Mouse (Mus musculus) spleen, embryonic (tissue): ENCODE data around the gene Cdk5r2.

Experiments
- CTCF ChIA-PET: fragments of 350-600 bp; sonication (Branson Sonifier 250); formaldehyde crosslinking; loops from one replicate; lab custom pipeline; 2022; lab: Charles Lee

Cdk5r2 gene

DNA sequence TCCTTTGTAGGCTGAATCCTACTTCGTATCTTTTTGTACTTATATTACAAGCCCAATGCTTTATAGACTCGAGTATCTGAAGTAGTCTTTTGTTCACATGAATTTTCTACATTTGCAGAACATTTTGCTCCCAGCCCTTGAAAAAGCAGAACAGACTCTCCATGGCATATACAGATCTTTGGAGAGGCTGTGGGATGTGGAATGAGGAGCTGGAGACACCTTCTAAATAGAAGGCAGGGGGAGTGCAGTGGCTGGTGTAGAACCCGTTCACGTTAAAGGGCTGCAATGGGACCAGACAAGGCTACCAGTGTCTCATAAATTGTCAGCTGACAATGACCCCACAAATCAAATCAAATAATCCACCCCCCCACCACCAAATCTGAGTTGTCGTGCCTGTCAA lies 5.8 kb upstream of the Cdk5r2 start:
- CTCF ChIA-PET: interaction anchor here (0.8 kb wide), 1 partner anchor 19 kb away, joined by 3 read pairs; no protein-coding TSS in a partner anchor

DNA sequence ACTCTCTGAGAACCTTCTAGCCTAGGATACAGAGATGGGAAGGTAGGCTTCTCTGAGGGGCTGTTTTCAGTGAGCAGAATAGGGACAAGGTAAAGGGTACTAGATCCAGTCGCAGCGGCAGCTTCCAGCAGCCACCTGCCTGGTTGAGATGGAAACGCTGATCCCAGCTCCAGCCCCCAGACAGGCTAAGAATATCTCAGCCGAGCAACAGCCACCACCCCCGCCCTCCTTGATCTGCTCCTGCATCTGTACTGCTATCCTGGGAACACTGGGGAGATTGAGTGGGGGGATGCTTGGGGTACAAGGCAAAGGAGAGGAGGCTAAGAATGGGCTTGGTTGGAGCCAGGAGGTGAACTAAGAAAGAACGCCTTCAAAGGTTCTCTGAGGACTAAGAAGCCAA lies 4.5 kb upstream of the Cdk5r2 start:
- CTCF ChIA-PET: no interaction called here

DNA sequence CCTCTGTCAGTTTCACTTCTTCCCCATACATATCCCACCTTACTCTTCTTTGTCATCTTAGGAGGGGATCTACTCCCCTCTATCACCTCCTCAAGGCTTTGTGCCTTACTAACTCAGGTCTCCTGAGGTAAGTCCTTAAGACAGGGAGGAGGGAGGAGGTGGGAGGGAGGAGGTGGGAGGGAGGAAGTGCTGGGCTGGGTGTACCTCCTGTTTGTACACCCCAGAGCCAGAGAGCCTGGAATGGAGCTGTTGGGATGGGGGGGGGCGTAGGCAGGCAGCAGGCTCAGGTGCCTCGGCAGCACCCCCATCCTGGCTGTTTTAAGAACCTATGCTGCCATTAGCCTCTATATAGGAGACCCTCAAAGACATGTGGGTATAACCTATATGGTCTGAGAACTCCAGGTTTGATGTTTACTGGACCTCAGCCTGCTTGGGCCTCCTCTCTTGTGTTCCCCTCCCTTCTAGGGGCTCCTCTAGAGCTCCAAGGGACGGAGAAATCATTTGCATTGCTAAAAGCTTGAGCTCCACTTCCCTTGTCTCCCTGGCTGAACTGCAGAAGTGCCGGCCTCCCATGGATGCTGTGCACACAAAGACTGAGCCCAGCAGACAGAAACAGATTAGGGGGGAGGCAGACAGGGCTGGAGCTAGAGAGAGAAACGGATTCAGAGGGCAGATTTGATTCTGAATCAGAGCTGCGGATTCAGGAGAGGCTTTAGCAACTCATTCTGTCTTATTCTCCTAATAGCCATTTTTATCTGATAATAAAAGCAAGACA lies 3.5 kb upstream of the Cdk5r2 start:
- CTCF ChIA-PET: interaction anchor here (0.6 kb wide), 1 partner anchor 85 kb away, joined by 8 read pairs; no protein-coding TSS in a partner anchor

DNA sequence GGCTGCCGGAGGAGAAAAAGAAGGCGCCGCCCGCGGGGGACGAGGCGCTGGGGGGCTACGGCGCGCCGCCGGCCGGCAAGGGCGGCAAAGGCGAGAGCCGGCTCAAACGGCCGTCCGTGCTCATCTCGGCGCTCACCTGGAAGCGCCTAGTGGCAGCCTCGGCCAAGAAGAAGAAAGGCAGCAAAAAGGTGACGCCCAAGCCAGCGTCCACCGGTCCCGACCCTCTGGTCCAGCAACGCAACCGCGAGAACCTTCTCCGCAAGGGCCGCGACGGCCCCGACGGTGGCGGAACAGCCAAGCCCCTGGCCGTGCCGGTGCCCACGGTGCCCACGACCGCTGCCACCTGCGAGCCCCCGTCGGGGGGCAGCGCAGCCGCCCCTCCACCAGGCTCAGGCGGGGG lies 422 bp downstream of the Cdk5r2 start:
- CTCF ChIA-PET: no interaction called here

DNA sequence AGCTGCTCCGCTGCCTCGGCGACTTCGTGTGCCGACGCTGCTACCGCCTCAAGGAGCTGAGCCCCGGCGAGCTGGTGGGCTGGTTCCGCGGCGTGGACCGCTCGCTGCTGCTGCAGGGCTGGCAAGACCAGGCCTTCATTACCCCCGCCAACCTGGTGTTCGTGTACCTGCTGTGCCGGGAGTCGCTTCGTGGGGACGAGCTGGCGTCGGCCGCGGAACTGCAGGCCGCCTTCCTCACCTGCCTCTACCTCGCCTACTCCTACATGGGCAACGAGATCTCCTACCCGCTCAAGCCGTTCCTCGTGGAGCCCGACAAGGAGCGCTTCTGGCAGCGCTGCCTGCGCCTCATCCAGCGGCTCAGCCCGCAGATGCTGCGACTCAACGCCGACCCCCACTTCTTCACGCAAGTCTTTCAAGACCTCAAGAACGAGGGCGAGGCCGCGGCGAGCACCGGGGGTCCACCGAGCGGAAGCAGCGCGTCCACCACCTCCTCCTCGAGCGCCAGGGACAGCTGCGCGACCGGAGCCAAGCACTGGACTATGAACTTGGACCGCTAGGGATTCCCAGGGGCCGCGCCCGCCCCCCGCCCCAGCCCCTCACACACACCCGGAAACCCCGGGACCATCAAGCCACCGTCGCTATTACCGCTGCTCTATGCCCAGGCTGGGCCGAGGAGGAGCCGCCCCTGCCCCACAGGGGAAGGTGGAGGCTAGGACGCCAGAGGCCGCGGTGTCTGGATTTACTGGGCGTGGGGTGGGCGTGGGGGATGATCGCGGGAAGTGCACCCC lies 1.1 kb downstream of the Cdk5r2 start:
- CTCF ChIA-PET: no interaction called here

DNA sequence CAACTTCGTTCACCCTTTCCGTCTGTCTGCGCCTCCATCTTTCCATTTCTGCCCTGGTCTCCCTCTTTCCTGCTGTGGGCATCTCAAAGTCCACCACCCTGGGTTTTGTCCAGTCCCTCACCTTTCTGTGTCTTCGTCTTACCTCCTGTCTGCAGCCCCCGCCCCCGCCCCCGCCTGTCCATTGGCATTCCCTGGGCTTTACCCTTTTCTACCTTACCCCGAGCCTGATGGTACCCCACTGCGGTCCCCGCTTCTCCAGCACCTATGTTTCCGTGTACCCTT lies 1.6 kb downstream of the Cdk5r2 start:
- CTCF ChIA-PET: no interaction called here

DNA sequence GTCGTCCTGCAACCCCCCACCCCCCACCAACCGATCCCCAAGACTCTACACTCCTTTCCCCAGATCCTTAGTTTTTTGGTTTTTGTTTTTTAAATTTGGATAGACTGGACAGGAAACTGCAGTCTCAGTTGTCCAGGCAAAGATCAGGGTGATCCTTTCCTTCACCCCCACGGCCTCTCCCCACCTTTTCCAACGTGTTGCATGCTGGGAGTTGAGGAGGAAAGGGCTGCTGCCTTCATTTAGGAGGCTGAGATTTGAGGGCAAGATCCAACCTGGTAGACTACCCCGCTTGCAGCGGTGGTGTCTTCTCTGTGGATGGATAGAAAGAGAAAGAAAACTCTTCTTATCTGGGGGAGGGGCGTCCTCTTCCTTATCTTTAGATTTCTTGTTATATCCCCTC lies 2.1 kb downstream of the Cdk5r2 start:
- CTCF ChIA-PET: no interaction called here

DNA sequence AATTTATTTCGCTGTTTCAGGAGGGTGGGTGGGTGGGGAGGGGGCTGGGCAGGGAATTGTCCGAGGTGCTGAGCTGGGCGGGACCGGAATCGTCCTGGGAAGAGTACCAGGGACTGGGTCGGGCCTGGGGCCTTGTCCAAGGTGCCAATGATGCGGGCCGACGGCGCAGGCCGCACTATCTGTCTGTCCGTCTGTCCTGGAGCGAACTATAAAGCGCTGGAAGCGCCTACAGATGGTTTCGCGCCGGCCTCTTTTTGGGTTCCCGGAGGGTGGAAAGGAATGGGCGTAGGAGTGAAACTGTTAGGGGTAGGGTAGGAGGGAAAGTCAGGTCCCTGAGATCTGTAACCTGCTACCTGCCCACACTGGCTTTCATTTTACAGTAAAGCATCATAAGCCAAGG lies 2.5 kb downstream of the Cdk5r2 start:
- CTCF ChIA-PET: no interaction called here

DNA sequence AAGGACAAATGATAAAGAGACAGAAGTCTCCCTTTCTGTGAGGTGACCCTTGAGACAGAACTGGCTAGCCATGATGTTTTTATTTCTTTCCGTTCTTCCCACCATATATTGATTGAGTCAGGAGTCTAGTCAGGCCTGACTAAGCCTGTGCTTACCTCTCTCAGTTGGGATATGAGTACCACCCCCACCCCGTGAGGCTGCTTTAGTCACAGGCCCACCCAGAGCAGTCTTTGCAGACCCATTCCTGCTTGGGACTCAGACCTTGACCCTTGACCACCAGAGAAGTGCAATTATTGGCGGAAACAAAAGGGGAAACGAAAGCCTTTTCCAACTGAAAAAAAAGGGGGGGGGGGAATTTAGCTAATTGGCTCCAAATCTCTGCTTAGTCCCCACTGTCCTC lies 2.9 kb downstream of the Cdk5r2 start:
- CTCF ChIA-PET: no interaction called here

DNA sequence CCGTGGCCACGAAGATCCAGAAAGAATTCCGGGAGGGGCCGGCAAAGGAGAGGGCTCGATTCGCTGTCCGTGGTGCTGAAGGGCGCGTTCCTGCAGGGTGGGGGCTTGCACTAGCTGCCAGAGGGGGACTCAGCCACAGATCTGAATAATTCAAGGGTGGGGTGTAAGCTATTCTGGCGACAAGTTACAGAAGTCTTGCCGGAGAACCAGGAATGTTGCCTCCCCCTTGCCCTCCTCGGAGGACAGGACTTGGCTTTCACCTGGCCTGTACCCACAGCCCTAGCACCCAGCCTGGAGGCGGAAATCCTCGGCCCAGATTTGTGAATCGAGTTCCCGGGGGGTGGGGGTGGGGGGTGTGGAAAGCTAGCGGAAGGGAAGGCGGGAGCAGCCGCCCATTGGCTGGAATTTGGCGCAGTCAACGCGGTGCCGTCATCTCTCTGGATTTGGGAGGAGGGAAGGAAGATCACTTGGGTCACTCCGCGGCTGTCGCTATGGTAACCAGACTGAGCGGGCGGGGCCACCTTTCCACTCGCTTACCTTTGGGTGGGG lies 3.5 kb downstream of the Cdk5r2 start:
- CTCF ChIA-PET: no interaction called here

DNA sequence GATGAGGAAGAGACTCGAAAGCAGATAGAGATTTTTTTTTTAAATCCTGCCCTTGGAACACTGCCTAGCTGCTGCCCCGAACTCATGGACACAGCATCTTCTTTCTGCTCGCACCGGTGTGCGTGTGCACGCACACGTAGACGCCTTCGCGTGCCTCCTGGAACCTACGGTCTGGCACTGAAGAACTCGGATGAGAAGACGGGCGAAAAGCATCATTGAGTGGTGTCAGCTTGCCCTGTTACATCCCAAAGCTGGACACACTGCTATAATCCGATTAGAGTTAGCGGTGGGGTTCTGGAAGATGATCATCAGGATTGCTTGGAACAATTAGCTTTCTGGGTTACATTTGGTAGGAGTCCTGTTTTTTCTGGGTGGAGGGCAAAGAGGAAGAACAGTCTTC lies 4.1 kb downstream of the Cdk5r2 start:
- CTCF ChIA-PET: no interaction called here

DNA sequence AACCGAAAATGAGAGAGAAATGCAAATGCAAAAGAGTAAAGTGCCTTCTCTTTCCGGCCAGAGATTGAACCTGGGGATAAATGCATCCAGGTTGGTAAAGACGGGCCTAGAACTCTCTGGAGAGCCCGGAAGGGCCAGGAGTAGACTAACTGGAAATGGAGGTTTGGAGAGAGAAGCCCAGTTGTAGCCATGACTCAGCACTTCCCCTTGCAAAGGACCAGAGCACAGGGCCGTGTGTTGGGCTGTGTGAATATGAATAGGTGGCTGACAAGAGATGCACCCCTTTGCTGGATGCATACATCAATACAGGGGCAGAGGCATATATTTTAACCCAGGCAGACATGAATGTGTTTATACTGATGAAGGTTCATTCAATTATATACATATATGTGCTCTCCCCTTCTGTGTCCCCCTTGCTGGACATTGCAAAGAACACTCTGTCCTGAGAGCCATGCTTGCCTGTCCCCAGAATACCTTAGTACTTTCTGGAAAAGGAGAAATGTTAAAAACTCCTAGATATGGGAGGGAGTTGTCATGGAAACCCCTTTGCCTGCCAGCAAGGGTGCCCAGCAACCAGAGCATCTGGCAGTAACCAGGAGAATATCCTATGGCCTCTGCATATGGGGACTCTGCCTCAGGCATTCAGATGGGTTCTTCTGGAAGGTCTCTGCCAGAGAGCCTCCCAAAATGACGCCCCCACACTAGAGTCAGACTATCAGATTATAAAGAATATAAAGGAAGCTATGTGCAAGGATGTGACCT lies 4.7 kb downstream of the Cdk5r2 start:
- CTCF ChIA-PET: no interaction called here

DNA sequence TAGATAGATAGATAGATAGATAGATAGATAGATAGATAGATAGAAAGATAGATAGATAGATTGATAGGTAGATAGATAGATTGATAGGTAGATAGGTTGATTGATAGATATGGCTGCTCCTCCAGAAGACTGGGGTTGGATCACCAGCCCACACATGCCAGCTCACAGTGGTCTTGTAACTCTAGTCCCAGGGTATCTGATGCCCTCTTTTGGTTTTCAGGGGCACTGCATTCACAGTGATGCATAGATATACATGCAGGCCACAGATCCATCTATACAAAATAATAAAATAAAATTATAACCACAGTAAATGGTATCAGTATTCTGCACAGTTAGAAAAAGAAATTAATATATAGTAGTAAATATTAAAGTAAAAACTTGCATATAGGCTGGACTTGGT lies 7.0 kb downstream of the Cdk5r2 start:
- CTCF ChIA-PET: no interaction called here

DNA sequence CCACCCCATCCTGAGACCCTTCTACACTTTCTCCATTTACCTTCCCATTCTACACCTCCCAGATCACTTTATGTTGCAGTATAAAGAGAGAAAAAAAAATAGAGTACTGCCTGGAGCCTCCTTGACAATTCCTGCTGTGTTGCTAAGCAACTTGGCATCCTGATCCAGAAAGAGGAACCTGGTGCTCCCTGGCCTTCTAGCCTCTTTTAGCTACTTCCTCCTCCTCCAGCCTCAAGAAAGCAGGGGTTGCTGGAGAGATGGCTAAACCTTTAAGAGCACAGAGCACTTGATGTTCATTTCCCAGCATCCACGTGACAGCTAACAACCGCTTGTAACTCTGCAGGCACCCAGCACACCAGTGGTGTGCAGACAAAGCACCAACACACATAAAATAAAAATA lies 17.5 kb downstream of the Cdk5r2 start:
- CTCF ChIA-PET: no interaction called here

DNA sequence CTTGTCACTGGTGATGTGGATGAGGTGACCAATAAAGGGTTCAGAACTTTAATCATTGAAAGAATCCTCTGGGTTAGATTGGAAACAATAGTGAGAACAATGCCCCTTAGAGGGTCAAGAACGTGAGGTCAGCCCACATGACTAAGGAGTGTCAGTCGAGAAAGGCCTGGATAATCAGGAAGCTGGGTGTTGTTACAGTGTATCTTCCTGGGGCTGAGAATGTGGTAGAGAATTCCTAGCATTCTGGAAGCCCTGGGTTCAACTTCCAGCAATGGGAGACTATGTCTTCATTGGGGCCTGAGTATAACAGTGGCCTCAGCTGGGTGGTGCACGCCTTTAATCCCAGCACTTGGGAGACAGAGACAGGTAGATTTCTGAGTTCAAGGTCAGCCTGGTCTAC lies 22.5 kb downstream of the Cdk5r2 start:
- CTCF ChIA-PET: no interaction called here

DNA sequence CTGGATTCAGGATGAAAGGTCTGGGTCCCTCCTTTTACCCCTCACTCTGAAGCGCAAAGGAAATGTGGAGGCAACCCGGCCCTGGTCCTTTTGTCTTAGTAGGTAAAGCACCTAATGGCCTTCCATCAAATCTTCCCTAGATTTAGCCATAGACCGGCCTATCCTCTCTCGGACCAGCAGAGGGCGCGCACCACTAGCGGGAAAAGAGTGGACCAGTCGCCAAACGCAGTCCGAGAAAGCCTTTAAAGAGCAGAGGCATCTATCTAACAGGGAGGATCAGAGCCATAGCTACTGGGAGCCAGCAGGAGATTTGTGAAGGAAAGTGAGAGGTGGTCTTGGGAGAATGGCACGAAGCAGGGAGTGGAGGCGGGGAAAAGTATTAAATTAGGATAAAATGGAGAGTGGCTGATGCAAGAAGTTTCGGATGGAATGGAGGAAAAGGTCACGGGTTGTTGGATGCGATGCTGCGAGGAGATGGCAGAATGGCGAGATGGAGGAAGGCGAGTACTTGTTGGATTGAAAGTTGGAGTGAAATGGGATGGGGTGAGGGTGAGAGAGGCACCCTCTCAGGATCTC lies 26.1 kb downstream of the Cdk5r2 start:
- CTCF ChIA-PET: no interaction called here

DNA sequence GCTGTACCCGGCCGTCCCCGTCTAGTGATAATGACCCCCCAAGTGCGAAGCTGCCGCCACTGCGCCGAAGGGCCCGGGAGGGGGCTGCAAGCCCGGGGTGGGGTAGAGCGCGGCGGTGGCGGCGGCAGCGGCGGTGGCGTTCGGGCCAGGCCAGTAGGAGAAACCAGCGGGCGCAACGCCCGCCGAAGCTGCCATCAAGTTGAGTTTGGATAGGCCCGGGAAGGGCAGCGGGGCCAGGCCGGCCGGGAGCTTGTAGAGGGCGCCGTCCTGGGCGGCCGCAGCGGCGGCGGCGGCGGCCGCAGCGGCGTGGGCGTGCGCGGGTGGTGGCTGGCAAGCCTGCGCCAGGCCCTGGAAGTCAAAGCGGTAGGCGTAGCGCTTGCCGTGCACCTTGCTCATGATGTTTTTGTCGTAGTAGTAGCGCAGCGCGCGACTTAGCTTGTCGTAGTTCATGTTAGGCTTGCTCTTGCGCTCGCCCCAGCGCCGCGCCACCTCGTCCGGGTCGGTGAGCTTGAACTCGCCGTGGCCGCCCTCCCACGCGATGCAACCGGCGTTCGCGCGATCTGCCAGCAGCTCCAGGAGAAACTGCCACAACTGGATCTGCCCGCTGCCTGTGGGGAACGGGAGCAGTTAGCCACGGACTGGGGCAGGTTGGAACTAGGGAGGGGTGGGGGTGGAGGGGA lies 27.5 kb downstream of the Cdk5r2 start:
- CTCF ChIA-PET: interaction anchor here (0.6 kb wide), 1 partner anchor 28 kb away, joined by 8 read pairs; no protein-coding TSS in a partner anchor

DNA sequence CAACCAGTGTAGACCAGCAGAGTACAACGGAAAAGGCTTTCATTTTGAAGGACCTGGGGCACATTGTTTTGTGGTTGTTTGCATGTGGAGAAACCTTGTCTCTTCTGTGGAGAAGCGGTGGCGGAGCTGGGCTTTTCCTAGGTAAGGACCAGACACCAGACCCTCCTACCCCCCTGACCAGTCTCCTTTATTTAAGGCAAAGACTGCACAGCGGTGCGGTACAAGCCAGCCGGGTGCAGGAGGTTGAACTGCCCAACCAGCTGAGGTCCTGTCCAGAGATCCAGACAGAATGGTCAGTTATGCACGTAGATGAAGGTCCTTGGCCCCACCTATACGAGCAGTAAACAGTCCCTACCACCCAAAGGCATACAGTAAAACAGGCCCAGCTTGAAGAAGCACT lies 28.1 kb downstream of the Cdk5r2 start:
- CTCF ChIA-PET: no interaction called here

DNA sequence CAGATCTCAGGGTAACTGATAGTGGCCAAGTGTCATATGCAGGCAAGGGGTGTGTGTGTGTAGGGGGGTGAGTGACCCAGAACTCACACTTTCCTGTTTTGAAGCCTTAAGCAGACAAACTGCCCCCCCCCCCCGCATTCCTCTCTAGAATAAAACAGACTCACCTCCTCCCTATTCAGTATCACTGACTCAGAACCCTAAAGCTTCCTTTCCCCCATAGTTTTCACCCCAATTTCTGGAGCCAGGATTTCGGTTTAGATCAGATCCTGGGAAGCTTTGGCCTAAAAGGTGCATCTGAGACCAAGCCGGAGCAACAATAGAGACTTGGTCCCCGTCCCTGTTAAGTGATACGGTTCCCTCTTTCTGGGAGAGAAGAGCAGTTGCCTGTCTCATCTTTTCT lies 28.7 kb downstream of the Cdk5r2 start:
- CTCF ChIA-PET: no interaction called here

DNA sequence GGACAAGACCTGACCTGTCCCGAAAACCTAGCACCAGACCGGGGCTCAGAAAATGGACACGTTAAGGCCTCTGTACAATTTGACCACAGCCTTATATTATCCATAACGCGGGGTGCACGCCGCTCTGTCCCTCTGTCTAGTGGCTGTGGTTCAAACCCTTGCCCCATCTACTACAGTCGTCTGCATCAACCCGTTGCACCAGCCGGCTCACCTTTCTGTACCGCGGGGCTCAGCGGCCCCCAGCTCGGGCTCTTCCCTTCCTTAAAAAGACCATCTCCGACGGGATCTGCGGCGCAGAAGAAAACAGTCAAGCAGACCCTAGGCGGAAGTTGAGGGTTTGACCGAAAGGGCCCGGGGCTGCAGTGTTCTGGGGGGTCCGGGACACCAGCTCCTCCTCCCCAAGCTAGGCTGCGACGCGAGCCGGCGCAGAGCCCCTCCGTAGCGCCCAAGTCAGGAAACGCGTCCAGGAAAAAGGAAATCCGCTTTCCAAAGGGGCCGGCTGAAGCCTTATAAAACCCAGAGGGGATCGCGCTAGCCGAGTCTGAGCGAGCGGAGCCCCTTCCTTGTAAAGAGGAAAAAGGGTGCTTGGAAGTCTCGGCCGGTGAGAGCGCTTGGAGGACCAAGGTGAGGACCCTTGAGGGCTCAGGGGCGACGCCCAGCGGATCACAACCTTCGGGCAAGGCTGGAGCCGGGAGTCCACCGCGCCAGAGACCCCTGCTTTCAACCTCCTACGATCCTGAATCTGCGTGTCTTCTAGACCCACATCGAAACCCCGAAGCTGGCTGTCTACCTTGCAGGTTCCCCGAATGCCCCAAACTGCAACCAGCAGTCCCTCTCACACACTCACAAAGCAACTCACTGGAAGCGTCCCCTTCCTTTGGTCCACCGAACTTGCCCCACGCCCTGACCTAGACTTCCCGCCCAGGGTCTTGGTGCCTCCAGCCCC lies 29.7 kb downstream of the Cdk5r2 start:
- CTCF ChIA-PET: no interaction called here
